Mouse (Mus musculus) testis, adult 2 months (tissue): ENCODE data around the gene Med12l.

ENCODE experiments used
- CTCF ChIP-seq: fragments of 200-500 bp; IDR thresholded peaks from 2 replicates; pipeline ENCODE4 v1.5.1; 2012; ENCODE audit warnings: low read depth, mild to moderate bottlenecking, inconsistent platforms, low read length, moderate library complexity; ENCODE audit not compliant: control insufficient read depth, insufficient read depth, insufficient replicate concordance
- POLR2A ChIP-seq: fragments of 200-500 bp; IDR thresholded peaks from 2 replicates; pipeline ENCODE4 v1.6.1; 2012; ENCODE audit warnings: low read depth, mild to moderate bottlenecking, inconsistent platforms, low read length, moderate library complexity; ENCODE audit not compliant: control insufficient read depth

DNA sequence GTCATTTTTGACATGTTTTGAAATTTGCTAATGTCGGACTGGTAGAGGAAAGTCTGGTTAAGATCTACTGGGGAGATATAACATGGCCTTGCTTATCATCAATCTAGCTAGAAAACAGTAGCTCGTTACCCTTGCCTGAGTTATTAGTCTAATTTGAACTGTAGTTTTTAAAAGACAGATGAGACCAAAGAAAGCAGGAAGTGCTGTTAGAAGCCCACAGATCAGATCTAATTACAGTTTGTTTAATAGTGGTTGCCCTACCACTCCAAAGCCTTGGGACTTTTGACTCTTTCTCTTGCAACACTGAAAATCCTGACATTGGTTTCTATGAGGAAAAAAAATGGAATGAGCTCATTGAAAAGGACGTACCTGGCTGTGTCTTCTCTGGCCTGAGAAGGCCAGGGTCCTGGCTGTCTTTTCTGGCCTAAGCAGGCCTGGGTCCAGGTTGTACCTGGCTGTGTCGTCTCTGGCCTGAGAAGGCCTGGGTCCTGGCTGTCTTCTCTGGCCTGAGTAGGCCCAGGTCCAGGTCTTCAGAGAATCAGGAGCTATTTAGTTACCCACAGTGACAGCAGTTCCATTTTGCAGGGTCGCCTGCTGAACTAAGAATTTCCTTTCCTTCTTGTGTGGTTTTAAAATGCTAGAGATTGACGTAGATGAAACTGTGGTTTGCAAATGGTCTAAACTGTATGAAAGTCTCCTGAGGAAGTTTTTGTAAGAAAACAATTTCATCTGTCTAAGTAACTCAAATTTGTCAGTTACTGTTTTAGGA is 95.8 kb downstream of the Med12l start, which contains the start of gene Gpr171:
- TF ChIP-seq CTCF (no peak), POLR2A (no peak)
